Mouse (Mus musculus) left cerebral cortex, postnatal 36 days (tissue): Measurements from ENCODE around the gene Mthfd1l. TPM values are rescaled to one million over a fixed set of nuclear protein-coding genes. Genes with fewer than 3 reads are reported as not detected.

Experiments used
- total RNA-seq, 2 experiments: library from RNA; stranded (reverse); gene quantifications; 2 replicates each; pipeline ENCODE4 v1.2.3; 2021

Gene Mthfd1l
- total RNA-seq, 2 experiments from 2014 or later: 12.3 to 13.0 TPM

Other genes starting within 250 kb of the Mthfd1l start
- 10 to 100 TPM in 1 of 2 experiments, 1 to 10 TPM in 1; 9.1 to 11.8 TPM for gene Plekhg1, start 232.8 kb upstream of the Mthfd1l start, total RNA-seq